Mouse (Mus musculus) midbrain, embryonic 15.5 days (tissue): ENCODE data around the gene Dpp8. TPM values are rescaled to one million over a fixed set of nuclear protein-coding genes. Genes with fewer than 3 reads are reported as not detected.

ENCODE experiments used
- ATAC-seq: fragments of 200-750 bp; cut with Nextera tagmentation; replicated peaks from 2 replicates; pipeline ENCODE4 v1.8.0; 2017; ENCODE audit warnings: moderate TSS enrichment
- H3K27ac ChIP-seq: fragments of 300-500 bp; sonication (generic); 2 replicates; pipeline ENCODE4 v1.5.1; 2015; ENCODE audit warnings: mild to moderate bottlenecking, inconsistent platforms
- H3K27me3 ChIP-seq: fragments of 300-500 bp; sonication (generic); replicated peaks from 2 replicates; pipeline ENCODE4 v1.6.1; 2015; ENCODE audit warnings: inconsistent platforms
- H3K36me3 ChIP-seq: fragments of 300-500 bp; sonication (generic); replicated peaks from 2 replicates; pipeline ENCODE4 v1.6.1; 2015; ENCODE audit warnings: inconsistent platforms
- H3K4me1 ChIP-seq: fragments of 300-500 bp; sonication (generic); 2 replicates; pipeline ENCODE4 v1.6.1; 2015; ENCODE audit warnings: inconsistent platforms
- H3K4me2 ChIP-seq: fragments of 300-500 bp; sonication (generic); 2 replicates; pipeline ENCODE4 v1.6.1; 2015; ENCODE audit warnings: inconsistent platforms, mild to moderate bottlenecking, moderate library complexity
- H3K4me3 ChIP-seq: fragments of 300-500 bp; sonication (generic); 2 replicates; pipeline ENCODE4 v1.5.1; 2015; ENCODE audit warnings: mild to moderate bottlenecking, inconsistent platforms
- H3K9ac ChIP-seq: fragments of 300-500 bp; sonication (generic); 2 replicates; pipeline ENCODE4 v1.6.1; 2015; ENCODE audit warnings: mild to moderate bottlenecking, inconsistent platforms
- H3K9me3 ChIP-seq: fragments of 300-500 bp; sonication (generic); 2 replicates; pipeline ENCODE4 v1.6.1; 2016; ENCODE audit warnings: inconsistent platforms
- WGBS: fragments of 180-500 bp; shearing (Covaris S2); methylation state at CpG from one replicate; pipeline ENCODE4 v1.1.7; 2015; ENCODE audit warnings: mixed read lengths; 5-methylcytosine and 5-hydroxymethylcytosine counted together
- polyA plus RNA-seq: library from polyadenylated mRNA; unstranded; fragments of >200 nt; fragmentation: Nextera tagmentation; extraction: Ambion mirVana; gene quantifications from 2 replicates; pipeline ENCODE4 v1.2.1, GENCODE M21; 2015

Dpp8 gene
- polyA plus RNA-seq, 1 experiment from 2014 or later, result 42.5 TPM

GRCm38 (mm10) chr9:65102377-65103172 lies 70.4 kb downstream of the Dpp8 start:
- peak overlapping the region; percentile 97 for H3K4me2 ChIP-seq
- H3K9me3 ChIP-seq, result no peaks in the 10 kb centered on the region
- H3K36me3 ChIP-seq, result no peaks in the 10 kb centered on the region
- peak overlapping the region; percentile 88 for H3K27ac ChIP-seq
- ATAC-seq, result peak; percentile 70
- peaks cover 23% of the 10 kb centered on the region for H3K4me1 ChIP-seq
- H3K27me3 ChIP-seq, result no peaks in the 10 kb centered on the region
- H3K4me3 ChIP-seq, result peak overlapping the region; percentile 93
- peak overlapping the region; percentile 94 for H3K9ac ChIP-seq
- WGBS, result 2% methylated on average over 35 of the region's 36 CpGs

GRCm38 (mm10) chr9:65103173-65103752 lies 71.0 kb downstream of the Dpp8 start:
- H3K27me3 ChIP-seq, result no peaks in the 10 kb centered on the region
- ATAC-seq, result no peak
- WGBS, result 25% methylated on average over 8 of the region's 8 CpGs
- H3K27ac ChIP-seq, result peak overlapping the region; percentile 88
- peaks cover 23% of the 10 kb centered on the region for H3K4me1 ChIP-seq
- H3K36me3 ChIP-seq, result no peaks in the 10 kb centered on the region
- H3K9me3 ChIP-seq, result no peaks in the 10 kb centered on the region
- H3K4me3 ChIP-seq, result peak overlapping the region; percentile 93
- H3K9ac ChIP-seq, result peak overlapping the region; percentile 94; the same call in 1 of the 2 replicates
- H3K4me2 ChIP-seq, result peak overlapping the region; percentile 97

- ATAC-seq, result no peak
- Histone ChIP-seq H3K9me3 (no peaks in the 10 kb centered on the region), H3K4me2 (no peak overlapping the region), H3K36me3 (no peaks in the 10 kb centered on the region), H3K27me3 (no peaks in the 10 kb centered on the region), H3K4me3 (no peak overlapping the region), H3K27ac (no peak overlapping the region), H3K9ac (no peak overlapping the region), H3K4me1 (peaks cover 32% of the 10 kb centered on the region)
- 93% methylated on average over 4 of the region's 4 CpGs for WGBS
Measured at GRCm38 (mm10) chr9:65106821-65107220, 74.6 kb downstream of the Dpp8 start.

- Histone ChIP-seq H3K9ac (no peak overlapping the region), H3K4me1 (peaks cover 24% of the 10 kb centered on the region), H3K4me3 (no peak overlapping the region), H3K4me2 (no peak overlapping the region), H3K27ac (no peak overlapping the region), H3K36me3 (no peaks in the 10 kb centered on the region), H3K9me3 (no peaks in the 10 kb centered on the region), H3K27me3 (no peaks in the 10 kb centered on the region)
- 89% methylated on average over 1 of the region's 1 CpGs for WGBS
- ATAC-seq, result no peak
Measured at GRCm38 (mm10) chr9:65107893-65108292, 75.7 kb downstream of the Dpp8 start.

- ATAC-seq, result peak; percentile 78
- WGBS, result 7% methylated on average over 24 of the region's 24 CpGs
- Histone ChIP-seq H3K9ac (peak overlapping the region; percentile 25; the same call in 1 of the 2 replicates), H3K27me3 (no peaks in the 10 kb centered on the region), H3K9me3 (no peaks in the 10 kb centered on the region), H3K36me3 (no peaks in the 10 kb centered on the region), H3K4me1 (peaks cover 14% of the 10 kb centered on the region), H3K4me3 (no peak overlapping the region), H3K4me2 (peak overlapping the region; percentile 32), H3K27ac (peak overlapping the region; percentile 81)
Measured at GRCm38 (mm10) chr9:65109132-65110072, 77.2 kb downstream of the Dpp8 start.

GRCm38 (mm10) chr9:65111698-65112097 lies 79.5 kb downstream of the Dpp8 start:
- peaks cover 14% of the 10 kb centered on the region for H3K4me1 ChIP-seq
- no peaks in the 10 kb centered on the region for H3K27me3 ChIP-seq
- no peak overlapping the region for H3K9ac ChIP-seq
- H3K27ac ChIP-seq, result no peak overlapping the region
- 91% methylated on average over 5 of the region's 5 CpGs for WGBS
- no peak overlapping the region for H3K4me2 ChIP-seq
- no peaks in the 10 kb centered on the region for H3K36me3 ChIP-seq
- ATAC-seq, result no peak
- no peak overlapping the region for H3K4me3 ChIP-seq
- no peaks in the 10 kb centered on the region for H3K9me3 ChIP-seq

- H3K36me3 ChIP-seq, result no peaks in the 10 kb centered on the region
- 87% methylated on average over 2 of the region's 2 CpGs for WGBS
- no peaks in the 10 kb centered on the region for H3K27me3 ChIP-seq
- no peak overlapping the region for H3K27ac ChIP-seq
- H3K4me2 ChIP-seq, result no peak overlapping the region
- no peak for ATAC-seq
- H3K4me3 ChIP-seq, result no peak overlapping the region
- H3K4me1 ChIP-seq, result peaks cover 14% of the 10 kb centered on the region
- no peaks in the 10 kb centered on the region for H3K9me3 ChIP-seq
- no peak overlapping the region for H3K9ac ChIP-seq
Measured at GRCm38 (mm10) chr9:65113694-65114093, 81.5 kb downstream of the Dpp8 start.

GRCm38 (mm10) chr9:65115891-65116290 lies 83.7 kb downstream of the Dpp8 start:
- H3K27ac ChIP-seq, result no peak overlapping the region
- 72% methylated on average over 2 of the region's 2 CpGs for WGBS
- H3K36me3 ChIP-seq, result no peaks in the 10 kb centered on the region
- no peaks in the 10 kb centered on the region for H3K27me3 ChIP-seq
- ATAC-seq, result no peak
- H3K9ac ChIP-seq, result no peak overlapping the region
- no peaks in the 10 kb centered on the region for H3K4me1 ChIP-seq
- H3K4me3 ChIP-seq, result no peak overlapping the region
- no peak overlapping the region for H3K4me2 ChIP-seq
- no peaks in the 10 kb centered on the region for H3K9me3 ChIP-seq

- Histone ChIP-seq H3K36me3 (no peaks in the 10 kb centered on the region), H3K27me3 (0 out of 2 replicates have a peak, but pooled peaks cover 8% of the 10 kb centered on the region), H3K27ac (no peak overlapping the region), H3K9ac (no peak overlapping the region), H3K4me1 (no peaks in the 10 kb centered on the region), H3K9me3 (no peaks in the 10 kb centered on the region), H3K4me2 (no peak overlapping the region), H3K4me3 (no peak overlapping the region)
- WGBS, result 75% methylated on average over 2 of the region's 2 CpGs
- ATAC-seq, result no peak
Measured at GRCm38 (mm10) chr9:65117516-65117915, 85.3 kb downstream of the Dpp8 start.

- Histone ChIP-seq H3K9me3 (no peaks in the 10 kb centered on the region), H3K27ac (no peak overlapping the region), H3K4me3 (no peak overlapping the region), H3K4me2 (no peak overlapping the region), H3K36me3 (no peaks in the 10 kb centered on the region), H3K9ac (no peak overlapping the region), H3K27me3 (0 out of 2 replicates have a peak, but pooled peaks cover 8% of the 10 kb centered on the region), H3K4me1 (peaks cover 7% of the 10 kb centered on the region)
- ATAC-seq, result peak; percentile 41; the same call in 1 of the 2 replicates
- 9% methylated on average over 3 of the region's 3 CpGs for WGBS
Measured at GRCm38 (mm10) chr9:65120935-65121334, 88.7 kb downstream of the Dpp8 start.

- no peaks in the 10 kb centered on the region for H3K36me3 ChIP-seq
- H3K4me3 ChIP-seq, result no peak overlapping the region
- no peaks in the 10 kb centered on the region for H3K9me3 ChIP-seq
- H3K9ac ChIP-seq, result no peak overlapping the region
- H3K27ac ChIP-seq, result no peak overlapping the region
- no peak; the same call in 1 of the 2 replicates for ATAC-seq
- 0 out of 2 replicates have a peak, but pooled peaks cover 8% of the 10 kb centered on the region for H3K27me3 ChIP-seq
- H3K4me2 ChIP-seq, result no peak overlapping the region
- 27% methylated on average over 18 of the region's 18 CpGs for WGBS
- H3K4me1 ChIP-seq, result peaks cover 7% of the 10 kb centered on the region
Measured at GRCm38 (mm10) chr9:65122545-65122944, 90.3 kb downstream of the Dpp8 start.
